Mouse (Mus musculus): ENCODE measurements at regions not wholly inside any gene's neighbourhood (a gene's known extent, or its start where the extent isn't known, plus 50 kb on each side); places are given as distances from the start of the nearest gene placed in this dataset.

DNA sequence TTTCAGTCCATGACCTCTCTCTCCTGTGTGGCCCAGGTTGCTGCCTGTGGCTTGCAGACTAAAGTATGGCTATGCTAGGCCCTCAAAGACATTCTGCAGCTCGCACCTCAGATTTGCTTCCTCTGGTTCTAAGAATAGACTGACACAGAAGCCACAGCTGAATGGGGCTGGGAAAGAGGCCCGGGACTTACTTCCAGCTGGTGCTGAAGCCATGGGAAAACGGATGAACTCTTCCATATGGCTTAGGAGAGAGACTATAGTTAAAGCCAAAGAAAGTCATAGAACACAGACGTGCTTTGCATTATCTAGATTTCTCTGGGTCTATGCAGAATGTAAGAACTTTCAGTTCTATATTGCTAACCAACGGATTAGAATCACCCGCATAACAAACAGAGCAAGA is 107.7 kb downstream of the Fasl start:
- H3K9me3 ChIP-seq (replicated peaks; ENCODE audit: insufficient read depth, low read length) = no peaks in the 10 kb centered on the region
- H3K79me2 ChIP-seq (ENCODE audit: control insufficient read depth, insufficient read depth, low read length, poor library complexity) = no peaks in the 10 kb centered on the region
- DNase-seq (ENCODE audit: low read depth, low spot score) = no peak
- no peak overlapping the region for H3K4me3 ChIP-seq (ENCODE audit: control insufficient read depth in 1 of 2, insufficient read depth in 1 of 2, low read depth in 2 of 2, low read length in 2 of 2)
- H3K4me1 ChIP-seq (ENCODE audit: control insufficient read depth in 1 of 2, insufficient read depth in 2 of 2, low read length in 2 of 2) = no peaks in the 10 kb centered on the region
- no peaks in the 10 kb centered on the region; a peak in 2 of 4 replicates for H3K27me3 ChIP-seq (ENCODE audit: control insufficient read depth in 1 of 2, insufficient read depth in 2 of 2, low read length in 2 of 2)
- H3K36me3 ChIP-seq (ENCODE audit: control insufficient read depth in 1 of 2, insufficient read depth in 2 of 2, low read length in 2 of 2) = no peaks in the 10 kb centered on the region
- TF ChIP-seq CTCF (IDR thresholded peaks at IDR 0.05 in 2 of 3, conservative IDR thresholded peaks at IDR 0.05 in 1 of 3; ENCODE audit: control insufficient read depth in 1 of 3, insufficient read depth in 1 of 3, low read depth in 2 of 3, low read length in 3 of 3, poor library complexity in 1 of 3, severe bottlenecking in 1 of 3) (no peak), POLR2AphosphoS5 (IDR thresholded peaks at IDR 0.05; ENCODE audit: borderline replicate concordance, low read depth, low read length) (no peak), JUND (IDR thresholded peaks at IDR 0.05; ENCODE audit: low read depth, low read length) (no peak), SMC3 (IDR thresholded peaks at IDR 0.05; ENCODE audit: low read depth, low read length) (no peak), ZC3H11A (IDR thresholded peaks at IDR 0.05; ENCODE audit: low read depth, low read length) (no peak), POLR2AphosphoS2 (IDR thresholded peaks at IDR 0.05; ENCODE audit: low read length) (no peak), HCFC1 (IDR thresholded peaks at IDR 0.05; ENCODE audit: low read depth, low read length) (no peak), TAL1 (IDR thresholded peaks at IDR 0.05; ENCODE audit: low read length) (no peak), RCOR1 (IDR thresholded peaks at IDR 0.05; ENCODE audit: low read depth, low read length) (no peak), MAZ (IDR thresholded peaks at IDR 0.05; ENCODE audit: low read depth, low read length) (no peak), MEF2A (IDR thresholded peaks at IDR 0.05; ENCODE audit: extremely low read depth, insufficient replicate concordance, low read depth, low read length, poor library complexity, severe bottlenecking) (no peak), GABPA (IDR thresholded peaks at IDR 0.05; ENCODE audit: low read depth, low read length) (no peak), MXI1 (IDR thresholded peaks at IDR 0.05; ENCODE audit: low read depth, low read length) (no peak)
- no peak overlapping the region for H3K9ac ChIP-seq (ENCODE audit: control insufficient read depth, low read depth, low read length, poor library complexity, severe bottlenecking)
- H3K27ac ChIP-seq (ENCODE audit: control insufficient read depth, low read depth, low read length) = no peak overlapping the region

- Histone ChIP-seq H3K27me3 (ENCODE audit: control insufficient read depth in 1 of 2, insufficient read depth in 2 of 2, low read length in 2 of 2) (no peaks in the 10 kb centered on the region; a peak in 1 of 4 replicates), H3K4me3 (ENCODE audit: control insufficient read depth in 1 of 2, insufficient read depth in 1 of 2, low read depth in 2 of 2, low read length in 2 of 2) (peak overlapping the region in 1 of 2 experiments; percentile 45; a peak in 2 of 4 replicates), H3K36me3 (ENCODE audit: control insufficient read depth in 1 of 2, insufficient read depth in 2 of 2, low read length in 2 of 2) (no peaks in the 10 kb centered on the region), H3K27ac (ENCODE audit: control insufficient read depth, low read depth, low read length) (no peak overlapping the region), H3K9me3 (replicated peaks; ENCODE audit: insufficient read depth, low read length) (no peaks in the 10 kb centered on the region), H3K79me2 (ENCODE audit: control insufficient read depth, insufficient read depth, low read length, poor library complexity) (no peaks in the 10 kb centered on the region), H3K4me1 (ENCODE audit: control insufficient read depth in 1 of 2, insufficient read depth in 2 of 2, low read length in 2 of 2) (no peaks in the 10 kb centered on the region), H3K9ac (ENCODE audit: control insufficient read depth, low read depth, low read length, poor library complexity, severe bottlenecking) (no peak overlapping the region)
- TF ChIP-seq ETS1 (IDR thresholded peaks at IDR 0.05; ENCODE audit: low read depth, low read length) (peak; percentile 50; the same call in 1 of the 2 replicates), GATA1 (IDR thresholded peaks at IDR 0.05; ENCODE audit: low read depth, low read length) (peak; percentile 31; the same call in 1 of the 2 replicates), SIN3A (IDR thresholded peaks at IDR 0.05; ENCODE audit: low read length) (no peak), NRF1 (IDR thresholded peaks at IDR 0.05; ENCODE audit: insufficient read depth, low read depth, low read length, poor library complexity, severe bottlenecking) (no peak)
- DNase-seq (ENCODE audit: low read depth, low spot score) = peak; percentile 49
Observed at GRCm38 (mm10) chr1:161670937-161671336, 117.4 kb downstream of the Fasl start.

All from MEL (cell line).